Mouse (Mus musculus): Measurements from ENCODE around the gene Nmnat3. TPM values are rescaled to one million over a fixed set of nuclear protein-coding genes. Genes with fewer than 3 reads are reported as not detected.

The Nmnat3 gene
- polyA plus RNA-seq, 1 experiment from 2014 or later: 10.0 TPM

DNA sequence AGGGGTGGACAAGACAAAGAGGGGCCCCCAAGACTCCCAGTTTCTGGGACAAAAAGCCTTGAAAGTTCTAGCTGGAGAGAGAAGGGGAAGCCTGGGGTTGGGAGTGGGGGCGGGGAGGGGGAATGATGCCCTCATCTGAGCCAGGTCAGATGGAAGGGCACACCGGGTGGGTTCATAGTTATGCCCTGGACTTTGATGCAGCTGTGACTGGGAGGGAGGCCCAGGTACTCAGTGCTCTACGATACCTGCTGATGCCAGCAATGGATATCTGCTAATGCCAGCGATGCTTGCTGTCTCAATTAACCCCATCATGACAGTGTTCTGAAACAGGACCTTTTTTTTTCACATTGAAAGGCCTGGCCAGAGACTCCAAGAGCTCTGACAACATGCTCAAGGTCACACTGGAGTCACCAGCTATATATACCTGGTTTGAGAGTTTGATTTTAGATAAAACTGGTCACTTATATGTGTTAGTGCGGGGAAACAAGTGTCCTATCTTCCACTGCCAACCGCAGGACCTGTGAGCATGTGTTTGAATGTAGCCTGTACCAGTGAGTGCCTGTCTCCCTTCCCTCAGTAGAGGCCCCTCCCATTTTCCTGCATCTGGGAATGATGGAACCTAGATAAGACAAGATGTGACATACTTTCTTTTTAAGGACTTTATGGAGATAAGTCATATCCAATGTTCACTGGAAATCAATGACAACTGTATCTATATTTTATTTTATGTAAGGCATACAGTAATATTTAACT lies 25.6 kb downstream of the Nmnat3 start:
- Histone ChIP-seq H3K4me3 (ENCODE audit: control insufficient read depth in 1 of 2, insufficient read depth in 1 of 2, low read depth in 1 of 2, low read length in 2 of 2) (no peak overlapping the region), H3K4me1 (ENCODE audit: control insufficient read depth in 2 of 2, insufficient read depth in 2 of 2, low read length in 2 of 2) (peaks cover 0 to 4% of the 10 kb centered on the region in 2 experiments; a peak in 1 of 4 replicates), H3K36me3 (ENCODE audit: control insufficient read depth, insufficient read depth, low read length) (no peaks in the 10 kb centered on the region), H3K27ac (replicated peaks in 1 of 2; ENCODE audit: control insufficient read depth in 1 of 2, insufficient read depth in 1 of 2, low read depth in 2 of 2, low read length in 2 of 2) (no peak overlapping the region), H3K9ac (ENCODE audit: low read length) (no peak overlapping the region), H3K27me3 (ENCODE audit: control insufficient read depth, insufficient read depth, low read length) (no peaks in the 10 kb centered on the region), H3K9me3 (ENCODE audit: control insufficient read depth, low read length) (no peaks in the 10 kb centered on the region), H3K4me2 (ENCODE audit: low read length) (no peak overlapping the region)
- ATAC-seq (ENCODE audit: insufficient number of reproducible peaks, insufficient read depth, low FRiP score, low read depth): no peak
- WGBS: 71% methylated on average over 6 of the region's 6 CpGs

DNA sequence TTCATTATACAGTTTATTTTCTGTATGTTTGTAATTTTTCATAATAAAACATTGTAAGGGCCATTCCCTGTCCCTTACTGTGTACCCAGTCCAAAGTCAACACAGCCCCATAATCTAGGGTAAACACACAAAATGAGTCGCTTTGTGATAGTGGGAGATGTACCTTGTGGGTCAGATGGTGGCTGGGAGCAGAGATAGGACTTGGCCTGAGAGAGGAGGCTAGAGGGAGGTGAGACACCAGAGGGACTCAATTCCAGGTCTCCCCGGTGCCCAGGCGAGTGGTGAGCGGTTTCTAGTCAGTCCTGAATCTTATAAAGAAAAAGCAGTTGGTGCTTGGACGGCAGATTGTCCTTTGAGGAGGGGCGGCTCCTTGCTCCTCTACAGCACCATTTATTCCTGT lies 26.4 kb downstream of the Nmnat3 start:
- ATAC-seq (ENCODE audit: insufficient number of reproducible peaks, insufficient read depth, low FRiP score, low read depth): no peak
- Histone ChIP-seq H3K9me3 (ENCODE audit: control insufficient read depth, low read length) (no peaks in the 10 kb centered on the region), H3K4me1 (ENCODE audit: control insufficient read depth in 2 of 2, insufficient read depth in 2 of 2, low read length in 2 of 2) (peaks cover 0 to 4% of the 10 kb centered on the region in 2 experiments; a peak in 1 of 4 replicates), H3K4me2 (ENCODE audit: low read length) (no peak overlapping the region), H3K27ac (replicated peaks in 1 of 2; ENCODE audit: control insufficient read depth in 1 of 2, insufficient read depth in 1 of 2, low read depth in 2 of 2, low read length in 2 of 2) (no peak overlapping the region), H3K27me3 (ENCODE audit: control insufficient read depth, insufficient read depth, low read length) (no peaks in the 10 kb centered on the region), H3K9ac (ENCODE audit: low read length) (no peak overlapping the region), H3K4me3 (ENCODE audit: control insufficient read depth in 1 of 2, insufficient read depth in 1 of 2, low read depth in 1 of 2, low read length in 2 of 2) (no peak overlapping the region), H3K36me3 (ENCODE audit: control insufficient read depth, insufficient read depth, low read length) (no peaks in the 10 kb centered on the region)
- 79% methylated on average over 6 of the region's 6 CpGs for WGBS

DNA sequence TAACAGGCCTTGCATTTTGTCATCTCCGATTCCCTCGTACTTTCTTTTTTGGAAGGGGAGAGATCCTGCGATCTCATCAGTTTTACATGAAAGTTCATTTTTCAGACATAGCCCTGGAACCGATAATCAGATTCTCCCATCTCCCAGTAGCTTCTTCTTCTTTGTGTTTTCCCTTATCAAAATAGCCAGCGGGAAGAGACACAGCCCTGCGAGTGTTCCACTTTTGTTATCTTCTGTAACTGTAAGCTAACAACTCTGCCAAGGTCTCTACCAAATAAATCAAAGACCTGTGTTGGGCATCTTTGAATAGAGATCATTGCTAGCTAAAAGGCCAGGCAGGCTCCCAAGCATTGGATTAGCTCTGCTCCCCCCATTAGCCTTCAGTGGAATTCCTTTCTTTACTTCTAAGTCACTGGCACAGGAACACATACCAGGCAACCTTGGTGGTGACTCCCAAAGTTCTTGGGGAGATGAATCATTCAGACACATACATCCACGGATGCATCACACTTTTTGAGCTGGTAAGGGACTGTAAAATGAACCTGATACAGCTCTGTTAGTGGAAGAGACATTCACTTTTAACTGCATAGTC lies 26.9 kb downstream of the Nmnat3 start:
- H3K27ac ChIP-seq (replicated peaks in 1 of 2; ENCODE audit: control insufficient read depth in 1 of 2, insufficient read depth in 1 of 2, low read depth in 2 of 2, low read length in 2 of 2): no peak overlapping the region
- no peaks in the 10 kb centered on the region for H3K9me3 ChIP-seq (ENCODE audit: control insufficient read depth, low read length)
- no peak for ATAC-seq (ENCODE audit: insufficient number of reproducible peaks, insufficient read depth, low FRiP score, low read depth)
- peaks cover 0 to 4% of the 10 kb centered on the region in 2 experiments; a peak in 1 of 4 replicates for H3K4me1 ChIP-seq (ENCODE audit: control insufficient read depth in 2 of 2, insufficient read depth in 2 of 2, low read length in 2 of 2)
- H3K4me3 ChIP-seq (ENCODE audit: control insufficient read depth in 1 of 2, insufficient read depth in 1 of 2, low read depth in 1 of 2, low read length in 2 of 2): no peak overlapping the region
- H3K27me3 ChIP-seq (ENCODE audit: control insufficient read depth, insufficient read depth, low read length): no peaks in the 10 kb centered on the region
- H3K4me2 ChIP-seq (ENCODE audit: low read length): no peak overlapping the region
- H3K9ac ChIP-seq (ENCODE audit: low read length): no peak overlapping the region
- 73% methylated on average over 7 of the region's 7 CpGs for WGBS
- no peaks in the 10 kb centered on the region for H3K36me3 ChIP-seq (ENCODE audit: control insufficient read depth, insufficient read depth, low read length)

DNA sequence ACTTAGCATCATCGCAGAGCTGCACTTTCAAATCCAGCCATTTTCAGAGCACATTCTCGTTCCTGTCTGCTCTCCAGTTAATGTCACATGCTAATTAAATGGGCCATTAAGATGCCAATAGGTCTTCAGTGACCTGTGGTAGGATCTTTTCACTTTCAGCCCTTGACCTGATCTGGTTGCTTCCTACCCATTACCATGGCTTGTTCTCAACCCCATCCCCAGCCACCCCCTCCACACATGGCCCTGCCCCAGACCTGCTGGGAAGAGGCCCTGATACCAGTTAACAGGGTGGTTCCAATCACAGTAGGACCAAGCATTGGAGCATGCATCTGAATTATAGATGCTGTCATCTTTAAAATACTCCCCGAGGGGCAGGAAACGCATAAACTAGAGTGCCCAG lies 30.7 kb downstream of the Nmnat3 start:
- no peak overlapping the region for H3K4me3 ChIP-seq (ENCODE audit: control insufficient read depth in 1 of 2, insufficient read depth in 1 of 2, low read depth in 1 of 2, low read length in 2 of 2)
- no peak for ATAC-seq (ENCODE audit: insufficient number of reproducible peaks, insufficient read depth, low FRiP score, low read depth)
- no peak overlapping the region for H3K4me2 ChIP-seq (ENCODE audit: low read length)
- H3K27me3 ChIP-seq (ENCODE audit: control insufficient read depth, insufficient read depth, low read length): no peaks in the 10 kb centered on the region
- H3K9ac ChIP-seq (ENCODE audit: low read length): no peak overlapping the region
- H3K27ac ChIP-seq (replicated peaks in 1 of 2; ENCODE audit: control insufficient read depth in 1 of 2, insufficient read depth in 1 of 2, low read depth in 2 of 2, low read length in 2 of 2): no peak overlapping the region
- 81% methylated on average over 4 of the region's 4 CpGs for WGBS
- H3K36me3 ChIP-seq (ENCODE audit: control insufficient read depth, insufficient read depth, low read length): no peaks in the 10 kb centered on the region
- 0 out of 2 replicates have a peak, but pooled peaks cover 8% of the 10 kb centered on the region for H3K9me3 ChIP-seq (ENCODE audit: control insufficient read depth, low read length)
- peaks cover 0 to under 1% of the 10 kb centered on the region in 2 experiments; a peak in 1 of 4 replicates for H3K4me1 ChIP-seq (ENCODE audit: control insufficient read depth in 2 of 2, insufficient read depth in 2 of 2, low read length in 2 of 2)

DNA sequence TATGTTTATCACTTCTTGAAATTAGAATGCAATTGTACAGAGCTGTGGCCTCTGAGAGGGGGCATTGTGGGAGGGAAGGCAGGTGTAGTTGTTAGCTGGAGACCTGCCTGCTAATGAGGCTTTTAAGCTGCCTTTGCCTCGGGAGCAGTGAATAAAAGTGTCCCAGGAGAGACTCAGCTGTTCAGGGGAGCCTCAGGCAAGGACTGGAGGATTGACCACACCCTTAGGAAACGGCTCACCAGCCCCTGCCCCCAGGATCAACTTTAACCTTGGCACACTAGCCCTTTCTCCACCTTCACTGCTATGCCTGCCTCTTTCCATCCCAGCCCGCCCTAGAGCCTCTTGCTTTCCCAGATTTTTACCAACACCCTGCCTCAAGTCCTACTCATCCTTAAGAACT lies 31.6 kb downstream of the Nmnat3 start:
- Histone ChIP-seq H3K4me2 (ENCODE audit: low read length) (no peak overlapping the region), H3K4me3 (ENCODE audit: control insufficient read depth in 1 of 2, insufficient read depth in 1 of 2, low read depth in 1 of 2, low read length in 2 of 2) (no peak overlapping the region), H3K36me3 (ENCODE audit: control insufficient read depth, insufficient read depth, low read length) (no peaks in the 10 kb centered on the region), H3K9me3 (ENCODE audit: control insufficient read depth, low read length) (0 out of 2 replicates have a peak, but pooled peaks cover 8% of the 10 kb centered on the region), H3K9ac (ENCODE audit: low read length) (no peak overlapping the region), H3K27ac (replicated peaks in 1 of 2; ENCODE audit: control insufficient read depth in 1 of 2, insufficient read depth in 1 of 2, low read depth in 2 of 2, low read length in 2 of 2) (no peak overlapping the region), H3K4me1 (ENCODE audit: control insufficient read depth in 2 of 2, insufficient read depth in 2 of 2, low read length in 2 of 2) (no peaks in the 10 kb centered on the region), H3K27me3 (ENCODE audit: control insufficient read depth, insufficient read depth, low read length) (no peaks in the 10 kb centered on the region)
- WGBS: 49% methylated on average over 3 of the region's 3 CpGs
- no peak for ATAC-seq (ENCODE audit: insufficient number of reproducible peaks, insufficient read depth, low FRiP score, low read depth)

DNA sequence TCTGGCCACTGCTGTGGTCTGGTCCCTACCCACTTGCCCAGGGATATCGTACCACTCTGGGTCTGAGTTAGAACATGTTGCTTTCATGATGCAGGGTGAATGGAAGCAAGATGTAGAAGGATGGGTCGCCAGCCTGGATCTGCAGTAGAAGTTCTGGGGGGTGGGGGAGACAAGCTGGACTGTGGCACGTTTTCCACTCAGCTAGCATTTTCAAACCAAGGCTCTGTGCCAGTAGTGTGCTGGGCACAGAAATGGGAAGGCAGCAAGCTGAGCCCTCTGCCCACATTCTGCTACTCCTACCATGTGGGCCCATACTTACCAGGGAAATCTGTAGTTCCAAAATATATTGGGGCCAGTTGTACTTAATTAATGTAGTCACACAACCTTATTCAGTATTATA lies 33.5 kb downstream of the Nmnat3 start:
- Histone ChIP-seq H3K4me3 (ENCODE audit: control insufficient read depth in 1 of 2, insufficient read depth in 1 of 2, low read depth in 1 of 2, low read length in 2 of 2) (no peak overlapping the region), H3K4me1 (ENCODE audit: control insufficient read depth in 2 of 2, insufficient read depth in 2 of 2, low read length in 2 of 2) (no peaks in the 10 kb centered on the region; a peak in 1 of 4 replicates), H3K27ac (replicated peaks in 1 of 2; ENCODE audit: control insufficient read depth in 1 of 2, insufficient read depth in 1 of 2, low read depth in 2 of 2, low read length in 2 of 2) (no peak overlapping the region), H3K9ac (ENCODE audit: low read length) (no peak overlapping the region), H3K27me3 (ENCODE audit: control insufficient read depth, insufficient read depth, low read length) (no peaks in the 10 kb centered on the region), H3K9me3 (ENCODE audit: control insufficient read depth, low read length) (0 out of 2 replicates have a peak, but pooled peaks cover 8% of the 10 kb centered on the region), H3K36me3 (ENCODE audit: control insufficient read depth, insufficient read depth, low read length) (no peaks in the 10 kb centered on the region), H3K4me2 (ENCODE audit: low read length) (no peak overlapping the region)
- ATAC-seq (ENCODE audit: insufficient number of reproducible peaks, insufficient read depth, low FRiP score, low read depth): no peak
- 77% methylated on average over 3 of the region's 3 CpGs for WGBS

DNA sequence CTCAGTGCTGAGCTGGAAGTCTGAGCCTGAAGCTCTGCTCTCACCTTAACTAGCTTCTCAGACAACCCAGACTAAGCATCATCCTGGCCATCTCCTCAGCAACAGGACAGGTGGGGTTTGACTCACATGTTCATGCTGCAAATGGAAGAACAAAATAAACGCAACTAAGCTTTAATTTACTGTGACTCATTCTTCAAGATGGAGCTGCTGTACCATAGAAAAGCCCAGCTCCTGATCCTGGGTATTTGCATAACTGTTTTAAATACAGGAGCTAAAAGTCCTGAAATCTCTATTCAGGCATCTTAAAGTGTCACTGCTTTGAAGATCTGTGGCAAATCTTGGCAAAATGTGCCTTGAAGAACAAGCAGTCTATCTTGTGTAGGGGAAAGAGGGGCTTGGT lies 38.9 kb downstream of the Nmnat3 start:
- Histone ChIP-seq H3K27ac (replicated peaks in 1 of 2; ENCODE audit: control insufficient read depth in 1 of 2, insufficient read depth in 1 of 2, low read depth in 2 of 2, low read length in 2 of 2) (no peak overlapping the region), H3K4me1 (ENCODE audit: control insufficient read depth in 2 of 2, insufficient read depth in 2 of 2, low read length in 2 of 2) (peaks cover 4 to 6% of the 10 kb centered on the region in 2 experiments; a peak in 3 of 4 replicates), H3K9ac (ENCODE audit: low read length) (no peak overlapping the region), H3K36me3 (ENCODE audit: control insufficient read depth, insufficient read depth, low read length) (no peaks in the 10 kb centered on the region), H3K9me3 (ENCODE audit: control insufficient read depth, low read length) (0 out of 2 replicates have a peak, but pooled peaks cover 8% of the 10 kb centered on the region), H3K27me3 (ENCODE audit: control insufficient read depth, insufficient read depth, low read length) (no peaks in the 10 kb centered on the region), H3K4me2 (ENCODE audit: low read length) (no peak overlapping the region), H3K4me3 (ENCODE audit: control insufficient read depth in 1 of 2, insufficient read depth in 1 of 2, low read depth in 1 of 2, low read length in 2 of 2) (no peak overlapping the region)
- ATAC-seq (ENCODE audit: insufficient number of reproducible peaks, insufficient read depth, low FRiP score, low read depth): no peak
- 85% methylated on average over 1 of the region's 1 CpGs for WGBS
